Mouse (Mus musculus) colon, adult 2 months (tissue): ENCODE data around the gene Glb1l. TPM values are rescaled to one million over a fixed set of nuclear protein-coding genes. Genes with fewer than 3 reads are reported as not detected.

ENCODE experiments used
- polyA plus RNA-seq: library from polyadenylated mRNA; depleted of rRNA; stranded (reverse); fragments of >200 nt; gene quantifications from 2 replicates; pipeline ENCODE4 v1.2.3, GENCODE M21; 2012; rRNA removed

Gene Glb1l
- polyA plus RNA-seq, result 3.3 and 5.5 TPM in 2 replicates

GRCm38 (mm10) chr1:75210136-75211087 lies at the start of gene Glb1l, which contains the start of gene Stk16:
Gene Glb1l, minus strand, starts transcription at chr1:75210813.
Gene Stk16, plus strand, starts transcription at chr1:75210838.

GRCm38 (mm10) chr1:75236117-75237050 lies 25.8 kb upstream of the Glb1l start, which contains the start of gene Dnajb2:
Gene Dnajb2, plus strand, starts transcription at chr1:75236406.

GRCm38 (mm10) chr1:75231664-75232152 lies 21.1 kb upstream of the Glb1l start, which contains the start of gene A630095N17Rik:
Gene A630095N17Rik, minus strand, starts transcription at chr1:75232102.

GRCm38 (mm10) chr1:75219531-75219930 lies 8.9 kb upstream of the Glb1l start, which contains the start of gene Tuba4a:
Gene Tuba4a, minus strand, starts transcription at chr1:75219865.

GRCm38 (mm10) chr1:75191622-75192402 lies 18.8 kb downstream of the Glb1l start, which contains the start of the genes Ankzf1 and Atg9a:
Gene Ankzf1, plus strand, starts transcription at chr1:75192151.
Gene Atg9a, minus strand, starts transcription at chr1:75192196.

GRCm38 (mm10) chr1:75180105-75180590 lies 30.5 kb downstream of the Glb1l start, which contains the start of gene Abcb6:
Gene Abcb6, minus strand, starts transcription at chr1:75180392.

GRCm38 (mm10) chr1:75168472-75169464 lies 41.8 kb downstream of the Glb1l start, which contains the start of gene Zfand2b:
Gene Zfand2b, plus strand, starts transcription at chr1:75168646.

Other genes starting within 250 kb of the Glb1l start
- gene Nhej1, start 85.6 kb downstream of the Glb1l start, polyA plus RNA-seq, result 1.5 and 3.2 TPM in 2 replicates
- 3.2 and 4.2 TPM in 2 replicates for gene Slc23a3, start 76.9 kb downstream of the Glb1l start, polyA plus RNA-seq
- 76.1 and 79.1 TPM in 2 replicates for gene Cnppd1, start 68.1 kb downstream of the Glb1l start, polyA plus RNA-seq
- gene Retreg2, start 68.0 kb downstream of the Glb1l start, polyA plus RNA-seq, result 112 and 187 TPM in 2 replicates
- gene Zfand2b, start 42.2 kb downstream of the Glb1l start, polyA plus RNA-seq, result 87.5 and 101 TPM in 2 replicates
- gene Abcb6, start 30.4 kb downstream of the Glb1l start, polyA plus RNA-seq, result 52.0 and 58.9 TPM in 2 replicates
- 18.2 and 19.4 TPM in 2 replicates for gene Ankzf1, start 18.7 kb downstream of the Glb1l start, polyA plus RNA-seq
- 91.9 and 103 TPM in 2 replicates for gene Atg9a, start 18.6 kb downstream of the Glb1l start, polyA plus RNA-seq
- gene Stk16, start within 50 bp of the Glb1l start, polyA plus RNA-seq, result 166 and 233 TPM in 2 replicates
- gene Tuba4a, start 9.1 kb upstream of the Glb1l start, polyA plus RNA-seq, result 93.3 and 109 TPM in 2 replicates
- gene A630095N17Rik, start 21.3 kb upstream of the Glb1l start, polyA plus RNA-seq, result not detected in 2 replicates
- gene Dnajb2, start 25.6 kb upstream of the Glb1l start, polyA plus RNA-seq, result 32.2 and 35.1 TPM in 2 replicates
- 12.7 and 13.4 TPM in 2 replicates for gene Ptprn, start 53.7 kb upstream of the Glb1l start, polyA plus RNA-seq
- 12.2 and 18.9 TPM in 2 replicates for gene Resp18, start 67.6 kb upstream of the Glb1l start, polyA plus RNA-seq
- gene Dnpep, start 107.2 kb upstream of the Glb1l start, polyA plus RNA-seq, result 187 and 208 TPM in 2 replicates
- gene Des, start 149.5 kb upstream of the Glb1l start, polyA plus RNA-seq, result 766 and 827 TPM in 2 replicates
- gene Speg, start 164.5 kb upstream of the Glb1l start, polyA plus RNA-seq, result 67.2 and 72.8 TPM in 2 replicates
- gene Gmppa, start 225.1 kb upstream of the Glb1l start, polyA plus RNA-seq, result 167 and 216 TPM in 2 replicates
- 0.26 and 0.29 TPM in 2 replicates for gene Asic4, start 239.6 kb upstream of the Glb1l start, polyA plus RNA-seq